Mouse (Mus musculus) neural tube, embryonic 10.5 days (tissue): Measurements from ENCODE around the gene Tmem189.
"Not testable (repeated sequence)": the region's sequence is repeated elsewhere in the genome, so short reads cannot be mapped to it uniquely, and the experiment has no call there.

ENCODE experiments used
- DNase-seq: peaks from one replicate; pipeline ENCODE4 v3.0.0-alpha.2; 2017; ENCODE audit warnings: low spot score; ENCODE audit errors: extremely low spot score

Tmem189 gene

GRCm38 (mm10) chr2:167624368-167625075 lies 65.1 kb downstream of the Tmem189 start:
- no peak for DNase-seq

GRCm38 (mm10) chr2:167622965-167623364 lies 66.7 kb downstream of the Tmem189 start:
- no peak for DNase-seq

GRCm38 (mm10) chr2:167622352-167622751 lies 67.3 kb downstream of the Tmem189 start:
- DNase-seq = no peak

- DNase-seq = no peak
Observed at GRCm38 (mm10) chr2:167621255-167622087, 68.2 kb downstream of the Tmem189 start.

GRCm38 (mm10) chr2:167617472-167617871 lies 72.2 kb downstream of the Tmem189 start:
- no peak for DNase-seq

GRCm38 (mm10) chr2:167617034-167617433 lies 72.6 kb downstream of the Tmem189 start:
- DNase-seq = no peak

GRCm38 (mm10) chr2:167613335-167613734 lies 76.3 kb downstream of the Tmem189 start:
- DNase-seq = not testable (repeated sequence)

- no peak for DNase-seq
Observed at GRCm38 (mm10) chr2:167612122-167612521, 77.5 kb downstream of the Tmem189 start.

GRCm38 (mm10) chr2:167611287-167611686 lies 78.3 kb downstream of the Tmem189 start:
- DNase-seq = no peak

GRCm38 (mm10) chr2:167606745-167607123 lies 82.9 kb downstream of the Tmem189 start:
- DNase-seq = no peak

- no peak for DNase-seq
Observed at GRCm38 (mm10) chr2:167605817-167606744, 83.5 kb downstream of the Tmem189 start.

GRCm38 (mm10) chr2:167605178-167605794 lies 84.3 kb downstream of the Tmem189 start:
- peak; percentile 89 for DNase-seq

GRCm38 (mm10) chr2:167602978-167603377 lies 86.6 kb downstream of the Tmem189 start:
- no peak for DNase-seq

- DNase-seq = no peak
Observed at GRCm38 (mm10) chr2:167602364-167602763, 87.3 kb downstream of the Tmem189 start.

GRCm38 (mm10) chr2:167600481-167600995 lies 89.1 kb downstream of the Tmem189 start:
- no peak for DNase-seq

- no peak for DNase-seq
Observed at GRCm38 (mm10) chr2:167599917-167600316, 89.7 kb downstream of the Tmem189 start.

- no peak for DNase-seq
Observed at GRCm38 (mm10) chr2:167599195-167599594, 90.4 kb downstream of the Tmem189 start.

GRCm38 (mm10) chr2:167597492-167598186 lies 92.0 kb downstream of the Tmem189 start:
- DNase-seq = peak; percentile 79

- peak; percentile 52 for DNase-seq
Observed at GRCm38 (mm10) chr2:167596726-167597491, 92.7 kb downstream of the Tmem189 start.
